Mouse (Mus musculus): ENCODE data around the gene Lep. TPM values are rescaled to one million over a fixed set of nuclear protein-coding genes. Genes with fewer than 3 reads are reported as not detected.

Lep gene
- polyA plus RNA-seq, 1 experiment: not detected

GRCm38 (mm10) chr6:29099536-29100170 lies 39.6 kb downstream of the Lep start:
- Histone ChIP-seq H3K27ac (ENCODE audit: insufficient read depth, low read length) (peak overlapping the region; percentile 70; the same call in 1 of the 2 replicates), H3K4me3 (ENCODE audit: insufficient read depth, low read length) (no peak overlapping the region), H3K4me1 (ENCODE audit: control insufficient read depth, insufficient read depth, low read length) (peaks cover 9% of the 10 kb centered on the region)
- TF ChIP-seq POLR2A (IDR thresholded peaks at IDR 0.05; ENCODE audit: extremely low read depth, insufficient read depth, low read length): 0 out of 2 replicates have a peak, but pooled peaks have one; percentile 23
- TF ChIP-seq CTCF (IDR thresholded peaks at IDR 0.05; ENCODE audit: extremely low read depth, insufficient read depth, low read length): no peak

GRCm38 (mm10) chr6:29100423-29100822 lies 40.4 kb downstream of the Lep start:
- peak overlapping the region; percentile 86 for H3K27ac ChIP-seq (ENCODE audit: insufficient read depth, low read length)
- TF ChIP-seq CTCF (IDR thresholded peaks at IDR 0.05; ENCODE audit: extremely low read depth, insufficient read depth, low read length) (no peak), POLR2A (IDR thresholded peaks at IDR 0.05; ENCODE audit: extremely low read depth, insufficient read depth, low read length) (no peak)

GRCm38 (mm10) chr6:29101248-29101864 lies 41.3 kb downstream of the Lep start:
- Histone ChIP-seq H3K27ac (ENCODE audit: insufficient read depth, low read length) (peak overlapping the region; percentile 68; the same call in 1 of the 2 replicates), H3K4me1 (ENCODE audit: control insufficient read depth, insufficient read depth, low read length) (peaks cover 9% of the 10 kb centered on the region), H3K4me3 (ENCODE audit: insufficient read depth, low read length) (no peak overlapping the region)
- TF ChIP-seq POLR2A (IDR thresholded peaks at IDR 0.05; ENCODE audit: extremely low read depth, insufficient read depth, low read length): no peak
- TF ChIP-seq CTCF (IDR thresholded peaks at IDR 0.05; ENCODE audit: extremely low read depth, insufficient read depth, low read length): no peak

More at GRCm38 (mm10) chr6:29100423-29100822, 40.4 kb downstream of the Lep start:
- Histone ChIP-seq H3K4me1 (ENCODE audit: control insufficient read depth, insufficient read depth, low read length) (peaks cover 9% of the 10 kb centered on the region), H3K4me3 (ENCODE audit: insufficient read depth, low read length) (no peak overlapping the region)

- TF ChIP-seq POLR2A (IDR thresholded peaks at IDR 0.05; ENCODE audit: extremely low read depth, insufficient read depth, low read length) (no peak), CTCF (IDR thresholded peaks at IDR 0.05; ENCODE audit: extremely low read depth, insufficient read depth, low read length) (no peak)
- H3K4me1 ChIP-seq (ENCODE audit: control insufficient read depth, insufficient read depth, low read length): no peaks in the 10 kb centered on the region
- H3K27ac ChIP-seq (ENCODE audit: insufficient read depth, low read length): no peak overlapping the region
- H3K4me3 ChIP-seq (ENCODE audit: insufficient read depth, low read length): no peak overlapping the region
Measured at GRCm38 (mm10) chr6:29108376-29108775, 48.4 kb downstream of the Lep start.

GRCm38 (mm10) chr6:29111501-29111900 lies 51.5 kb downstream of the Lep start:
- H3K4me1 ChIP-seq (ENCODE audit: control insufficient read depth, insufficient read depth, low read length): no peaks in the 10 kb centered on the region
- no peak overlapping the region for H3K4me3 ChIP-seq (ENCODE audit: insufficient read depth, low read length)
- no peak overlapping the region for H3K27ac ChIP-seq (ENCODE audit: insufficient read depth, low read length)
- TF ChIP-seq POLR2A (IDR thresholded peaks at IDR 0.05; ENCODE audit: extremely low read depth, insufficient read depth, low read length) (no peak), CTCF (IDR thresholded peaks at IDR 0.05; ENCODE audit: extremely low read depth, insufficient read depth, low read length) (no peak)

GRCm38 (mm10) chr6:29115756-29116155 lies 55.7 kb downstream of the Lep start:
- H3K4me1 ChIP-seq (ENCODE audit: control insufficient read depth, insufficient read depth, low read length): peaks cover 3% of the 10 kb centered on the region; the same call in 1 of the 2 replicates
- H3K4me3 ChIP-seq (ENCODE audit: insufficient read depth, low read length): no peak overlapping the region
- H3K27ac ChIP-seq (ENCODE audit: insufficient read depth, low read length): no peak overlapping the region
- TF ChIP-seq CTCF (IDR thresholded peaks at IDR 0.05; ENCODE audit: extremely low read depth, insufficient read depth, low read length): no peak
- no peak for TF ChIP-seq POLR2A (IDR thresholded peaks at IDR 0.05; ENCODE audit: extremely low read depth, insufficient read depth, low read length)

GRCm38 (mm10) chr6:29117417-29118104 lies 57.5 kb downstream of the Lep start:
- TF ChIP-seq POLR2A (IDR thresholded peaks at IDR 0.05; ENCODE audit: extremely low read depth, insufficient read depth, low read length): no peak
- no peak for TF ChIP-seq CTCF (IDR thresholded peaks at IDR 0.05; ENCODE audit: extremely low read depth, insufficient read depth, low read length)
- no peak overlapping the region for H3K4me3 ChIP-seq (ENCODE audit: insufficient read depth, low read length)
- H3K4me1 ChIP-seq (ENCODE audit: control insufficient read depth, insufficient read depth, low read length): peaks cover 3% of the 10 kb centered on the region; the same call in 1 of the 2 replicates
- no peak overlapping the region for H3K27ac ChIP-seq (ENCODE audit: insufficient read depth, low read length)

GRCm38 (mm10) chr6:29118231-29118630 lies 58.2 kb downstream of the Lep start:
- TF ChIP-seq CTCF (IDR thresholded peaks at IDR 0.05; ENCODE audit: extremely low read depth, insufficient read depth, low read length) (no peak), POLR2A (IDR thresholded peaks at IDR 0.05; ENCODE audit: extremely low read depth, insufficient read depth, low read length) (no peak)
- Histone ChIP-seq H3K27ac (ENCODE audit: insufficient read depth, low read length) (no peak overlapping the region), H3K4me1 (ENCODE audit: control insufficient read depth, insufficient read depth, low read length) (peaks cover 3% of the 10 kb centered on the region; the same call in 1 of the 2 replicates), H3K4me3 (ENCODE audit: insufficient read depth, low read length) (no peak overlapping the region)

GRCm38 (mm10) chr6:29118963-29119362 lies 58.9 kb downstream of the Lep start:
- Histone ChIP-seq H3K4me1 (ENCODE audit: control insufficient read depth, insufficient read depth, low read length) (peaks cover 3% of the 10 kb centered on the region; the same call in 1 of the 2 replicates), H3K27ac (ENCODE audit: insufficient read depth, low read length) (no peak overlapping the region), H3K4me3 (ENCODE audit: insufficient read depth, low read length) (no peak overlapping the region)
- TF ChIP-seq POLR2A (IDR thresholded peaks at IDR 0.05; ENCODE audit: extremely low read depth, insufficient read depth, low read length) (no peak), CTCF (IDR thresholded peaks at IDR 0.05; ENCODE audit: extremely low read depth, insufficient read depth, low read length) (no peak)

All from cortical plate, adult 2 months (tissue).